Mouse (Mus musculus) kidney, embryonic 16.5 days (tissue): Measurements from ENCODE around the gene Gucy2f. TPM values are rescaled to one million over a fixed set of nuclear protein-coding genes. Genes with fewer than 3 reads are reported as not detected.
"Not testable (repeated sequence)": the region's sequence is repeated elsewhere in the genome, so short reads cannot be mapped to it uniquely, and the experiment has no call there.

Source experiments
- ATAC-seq: fragments of 200-750 bp; cut with Nextera tagmentation; 2 replicates; pipeline ENCODE4 v1.8.0; 2017; ENCODE audit warnings: moderate TSS enrichment; ENCODE audit not compliant: low FRiP score, low TSS enrichment
- H3K27ac ChIP-seq: fragments of 300-500 bp; sonication (generic); 2 replicates; pipeline ENCODE4 v1.5.1; 2014; ENCODE audit warnings: low read length
- H3K27me3 ChIP-seq: fragments of 300-500 bp; sonication (generic); 2 replicates; pipeline ENCODE4 v1.6.1; 2014; ENCODE audit warnings: low read length, control low read depth, mixed read lengths; ENCODE audit not compliant: insufficient read depth
- H3K36me3 ChIP-seq: fragments of 300-500 bp; sonication (generic); 2 replicates; pipeline ENCODE4 v1.6.1; 2014; ENCODE audit warnings: low read length, control low read depth, mixed read lengths; ENCODE audit not compliant: insufficient read depth
- H3K4me1 ChIP-seq: fragments of 300-500 bp; sonication (generic); 2 replicates; pipeline ENCODE4 v1.6.1; 2014; ENCODE audit warnings: low read length, control low read depth, mixed read lengths; ENCODE audit not compliant: insufficient read depth
- H3K4me2 ChIP-seq: fragments of 300-500 bp; sonication (generic); replicated peaks from 2 replicates; pipeline ENCODE4 v1.6.1; 2014; ENCODE audit warnings: low read depth, low read length
- H3K4me3 ChIP-seq: fragments of 300-500 bp; sonication (generic); 2 replicates; pipeline ENCODE4 v1.5.1; 2014; ENCODE audit warnings: mild to moderate bottlenecking, low read length
- H3K9ac ChIP-seq: fragments of 300-500 bp; sonication (generic); replicated peaks from 2 replicates; pipeline ENCODE4 v1.6.1; 2014; ENCODE audit warnings: low read length
- H3K9me3 ChIP-seq: fragments of 300-500 bp; sonication (generic); 2 replicates; pipeline ENCODE4 v1.6.1; 2016; ENCODE audit warnings: low read length, control low read depth
- WGBS: fragments of 180-500 bp; shearing (Covaris S2); extraction: QIAGEN DNeasy Blood & Tissue Kit; methylation state at CpG from one replicate; pipeline ENCODE4 v1.1.7; 2014; 5-methylcytosine and 5-hydroxymethylcytosine counted together
- polyA plus RNA-seq: library from polyadenylated mRNA; unstranded; fragments of >200 nt; fragmentation: Nextera tagmentation; extraction: Ambion mirVana; gene quantifications from 2 replicates; pipeline ENCODE4 v1.2.1, GENCODE M21; 2015

Gucy2f gene
- not detected in 2 replicates for polyA plus RNA-seq

DNA sequence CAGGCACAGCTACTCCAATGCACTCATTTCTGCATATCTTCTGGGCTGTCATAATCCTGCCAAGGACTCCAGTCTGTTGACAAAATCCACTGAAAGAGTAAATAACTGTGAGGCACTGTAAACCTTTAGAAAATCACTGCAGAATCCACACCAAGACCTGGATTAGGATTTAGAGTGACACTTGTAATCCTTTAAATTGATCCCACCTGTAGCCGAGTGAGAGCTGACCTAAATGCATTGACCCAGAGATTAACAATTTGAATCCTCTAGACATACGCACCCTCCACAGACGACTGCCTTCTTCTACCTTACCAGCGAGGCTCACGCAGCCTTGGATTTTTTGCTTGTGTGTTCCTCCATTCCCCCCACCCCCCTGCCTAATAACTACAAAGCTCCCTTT is at the start of gene Gucy2f:
TSS of gene Gucy2f (minus strand) at position 101 of the 400 bp plus-strand sequence.
- H3K4me2 ChIP-seq: no peak within 1 kb of the TSS
- H3K9ac ChIP-seq: no peak within 1 kb of the TSS
- no peaks in the 10 kb centered on the region for H3K9me3 ChIP-seq
- no peak within 1 kb of the TSS for H3K27ac ChIP-seq
- WGBS: 40% methylated on average over 5 of the region's 5 CpGs
- no peaks in the 10 kb centered on the region for H3K4me1 ChIP-seq
- no peak within 1 kb of the TSS for H3K4me3 ChIP-seq
- H3K36me3 ChIP-seq: no peaks in the 10 kb centered on the region
- ATAC-seq: no peak
- H3K27me3 ChIP-seq: peaks cover 15% of the 10 kb centered on the region; the same call in 1 of the 2 replicates

DNA sequence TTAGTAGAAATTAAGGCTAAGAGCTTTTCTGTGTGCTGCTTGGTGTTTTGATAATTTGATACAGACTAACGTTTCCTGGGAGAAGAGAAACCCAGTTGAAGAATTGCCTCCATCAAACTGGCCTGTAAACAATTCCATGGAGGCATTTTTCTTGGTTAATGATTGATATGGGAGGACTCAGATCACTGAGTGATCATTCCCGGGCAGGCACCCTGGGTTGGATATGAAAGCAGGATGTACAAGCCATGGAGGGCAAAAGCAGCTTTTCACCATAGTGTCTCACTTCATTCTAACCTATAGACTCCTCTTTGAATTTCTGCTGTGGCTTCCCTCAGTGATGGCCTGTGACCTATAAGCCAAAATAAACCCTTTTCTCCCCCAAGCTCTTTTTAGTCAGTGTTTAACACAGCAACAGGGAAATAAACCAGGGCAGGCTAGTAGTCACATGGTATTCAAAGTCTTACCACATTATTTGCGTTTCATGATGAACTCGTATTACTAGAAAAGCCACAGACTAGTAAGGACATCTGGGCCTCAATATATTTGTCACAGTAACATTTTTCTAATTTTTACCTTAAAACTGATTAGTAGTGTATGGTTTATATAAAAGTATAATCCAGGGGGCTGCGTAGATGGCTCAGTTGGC is 49.1 kb upstream of the Gucy2f start:
- H3K9me3 ChIP-seq: no peaks in the 10 kb centered on the region
- no peak overlapping the region for H3K27ac ChIP-seq
- H3K4me2 ChIP-seq: no peak overlapping the region
- no peaks in the 10 kb centered on the region for H3K4me1 ChIP-seq
- H3K9ac ChIP-seq: no peak overlapping the region
- no peak overlapping the region for H3K4me3 ChIP-seq
- 70% methylated on average over 5 of the region's 5 CpGs for WGBS
- no peak for ATAC-seq
- H3K27me3 ChIP-seq: peaks cover 6% of the 10 kb centered on the region; the same call in 1 of the 2 replicates
- no peaks in the 10 kb centered on the region for H3K36me3 ChIP-seq

DNA sequence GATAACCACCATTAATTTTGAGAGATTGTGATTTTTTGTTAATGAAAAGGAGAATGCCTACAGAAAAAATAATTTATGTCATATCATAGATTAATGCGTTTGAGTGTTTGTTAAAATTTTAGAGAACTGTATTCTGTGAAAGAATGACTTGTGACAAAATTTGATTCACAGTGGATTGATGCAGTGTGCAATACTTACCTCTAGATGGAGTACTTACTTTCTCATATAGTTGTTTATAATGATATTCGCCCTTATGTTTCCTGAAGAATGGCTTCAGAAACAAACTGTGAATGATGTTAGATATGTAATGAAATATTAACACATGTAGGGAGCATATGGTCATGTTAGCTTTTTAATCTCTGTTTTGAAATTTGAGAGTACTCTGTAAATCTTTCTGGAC is 40.4 kb upstream of the Gucy2f start:
- Histone ChIP-seq H3K4me3 (no peak overlapping the region), H3K27me3 (0 out of 2 replicates have a peak, but pooled peaks cover 3% of the 10 kb centered on the region), H3K4me1 (no peaks in the 10 kb centered on the region), H3K36me3 (no peaks in the 10 kb centered on the region), H3K9ac (no peak overlapping the region), H3K27ac (no peak overlapping the region), H3K4me2 (no peak overlapping the region), H3K9me3 (no peaks in the 10 kb centered on the region)
- WGBS: 56% methylated on average over 2 of the region's 2 CpGs
- ATAC-seq: no peak

DNA sequence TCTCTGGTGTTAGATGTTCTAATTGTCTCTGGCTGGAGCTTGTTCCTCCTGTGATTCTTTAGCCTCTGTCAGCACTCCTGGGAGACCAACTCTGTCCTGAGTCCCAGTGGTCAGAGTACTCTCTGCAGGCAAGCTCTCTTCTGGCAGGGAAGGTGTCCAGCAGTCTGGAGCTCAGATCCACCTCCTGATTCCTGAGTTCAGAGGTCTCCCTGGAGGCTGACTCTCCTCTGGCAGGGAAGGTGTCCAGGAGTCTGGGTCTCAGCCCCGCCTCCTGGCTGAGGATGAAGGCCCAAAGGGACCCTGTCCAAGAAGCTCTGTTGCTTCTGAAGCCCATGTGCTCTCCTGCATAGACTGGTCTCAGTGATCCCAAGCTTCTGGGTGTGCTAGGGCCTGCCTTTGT is 39.4 kb upstream of the Gucy2f start:
- H3K4me1 ChIP-seq, H3K36me3 ChIP-seq, H3K27me3 ChIP-seq, H3K9ac ChIP-seq, ATAC-seq, H3K9me3 ChIP-seq, H3K4me2 ChIP-seq, H3K4me3 ChIP-seq, H3K27ac ChIP-seq: not testable (repeated sequence)
- WGBS: 88% methylated on average over 1 of the region's 1 CpGs

DNA sequence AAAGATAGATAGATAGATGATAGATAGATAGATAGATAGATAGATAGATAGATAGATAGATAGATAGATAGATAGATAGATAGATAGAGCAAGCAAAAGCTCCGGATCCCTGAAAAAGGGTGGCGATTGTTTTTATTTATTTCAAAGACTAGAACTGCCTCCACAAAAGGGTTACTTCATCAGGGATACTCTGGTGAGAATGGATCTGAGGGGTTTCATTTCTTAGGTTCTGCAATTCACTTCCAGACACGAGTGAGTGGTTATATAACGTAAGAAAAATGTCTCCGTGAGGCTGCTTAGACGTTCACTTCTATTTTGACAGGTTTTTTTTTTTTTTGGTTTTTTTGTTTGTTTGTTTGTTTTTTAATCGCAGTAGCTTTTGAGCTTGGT is 32.0 kb upstream of the Gucy2f start:
- Histone ChIP-seq H3K4me1 (no peaks in the 10 kb centered on the region), H3K4me3 (peak overlapping the region; percentile 59), H3K4me2 (peak overlapping the region; percentile 56), H3K36me3 (no peaks in the 10 kb centered on the region), H3K9ac (no peak overlapping the region), H3K27me3 (no peaks in the 10 kb centered on the region), H3K9me3 (no peaks in the 10 kb centered on the region), H3K27ac (no peak overlapping the region)
- WGBS: 42% methylated on average over 7 of the region's 7 CpGs
- no peak for ATAC-seq

DNA sequence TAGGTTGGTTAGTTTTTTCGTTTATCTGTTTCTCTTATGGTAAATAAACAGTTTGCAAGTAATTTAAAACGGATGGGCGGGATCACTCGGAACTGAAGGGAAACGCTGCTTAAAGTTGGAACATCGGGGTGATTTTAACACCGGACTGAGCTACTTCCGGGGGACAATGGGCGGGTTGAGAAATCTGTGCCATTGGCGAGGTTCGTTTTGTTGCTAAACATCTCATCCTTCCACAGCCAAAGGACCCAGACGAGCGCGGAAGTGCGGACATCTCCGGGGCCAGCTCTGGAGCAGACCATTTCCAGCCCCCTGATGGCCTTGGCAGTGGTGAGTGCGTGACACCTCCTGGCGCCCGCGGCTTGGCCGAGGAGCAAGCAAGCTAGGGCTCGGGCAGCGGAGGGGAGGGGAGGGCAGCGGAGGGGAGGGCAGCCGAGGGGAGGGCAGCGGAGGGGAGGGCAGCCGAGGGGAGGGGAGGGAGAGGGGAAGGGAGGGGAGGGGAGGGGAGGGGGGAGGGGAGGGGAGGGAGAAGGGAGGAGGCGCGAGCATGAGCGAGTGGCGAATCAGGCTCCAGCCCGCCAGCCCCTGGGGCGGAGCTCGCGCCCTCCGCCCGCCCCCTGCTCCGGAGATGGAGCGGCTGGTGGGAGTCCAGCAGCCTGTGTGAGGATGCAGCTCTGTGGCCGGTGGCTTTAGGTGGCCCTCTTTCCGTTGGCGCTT is 31.5 kb upstream of the Gucy2f start:
- WGBS: 26% methylated on average over 32 of the region's 42 CpGs

DNA sequence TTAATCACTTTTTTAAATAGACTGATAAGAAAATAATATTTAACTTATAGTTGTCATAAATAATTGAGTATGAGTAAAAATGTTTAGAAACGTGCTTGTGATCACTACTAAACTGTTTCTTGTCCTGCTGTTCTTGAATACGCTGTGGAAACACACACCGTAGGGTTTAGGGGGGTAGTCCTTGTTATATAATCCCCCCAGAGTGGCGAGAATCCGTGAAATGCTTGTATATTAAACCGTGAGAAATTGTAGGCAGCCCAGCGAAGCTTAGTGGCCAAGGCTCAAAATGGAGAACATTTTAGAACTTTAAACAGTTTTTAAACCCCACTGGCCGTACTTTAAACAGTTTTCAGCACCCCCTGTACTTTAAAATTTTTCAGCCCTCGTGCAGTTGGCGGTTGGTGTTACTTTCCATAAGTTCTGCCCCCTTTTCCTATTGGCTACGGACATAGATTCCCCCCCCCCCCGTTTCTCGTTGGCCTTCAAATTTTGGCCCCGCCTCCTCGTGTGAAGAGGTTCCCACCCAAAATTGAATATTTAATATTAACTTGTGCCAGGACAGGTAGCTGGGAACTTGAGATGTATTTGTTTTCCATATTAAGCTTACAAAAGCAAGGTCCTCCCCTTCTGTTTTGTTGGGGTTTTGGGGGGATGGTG is 30.8 kb upstream of the Gucy2f start:
- Histone ChIP-seq H3K9me3 (no peaks in the 10 kb centered on the region), H3K9ac (peak overlapping the region; percentile 67; the same call in 1 of the 2 replicates), H3K27me3 (no peaks in the 10 kb centered on the region), H3K4me2 (peak overlapping the region; percentile 56), H3K36me3 (no peaks in the 10 kb centered on the region), H3K4me1 (no peaks in the 10 kb centered on the region), H3K4me3 (peak overlapping the region; percentile 59), H3K27ac (peak overlapping the region; percentile 95)
- peak; percentile 72 for ATAC-seq
- WGBS: 26% methylated on average over 15 of the region's 15 CpGs

More for the DNA sequence above, 31.5 kb upstream of the Gucy2f start:
- H3K9me3 ChIP-seq: no peaks in the 10 kb centered on the region
- H3K4me3 ChIP-seq: peak overlapping the region; percentile 59
- H3K9ac ChIP-seq: peak overlapping the region; percentile 67
- H3K4me2 ChIP-seq: peak overlapping the region; percentile 56
- no peaks in the 10 kb centered on the region for H3K27me3 ChIP-seq
- ATAC-seq: peak; percentile 99
- no peaks in the 10 kb centered on the region for H3K4me1 ChIP-seq
- H3K36me3 ChIP-seq: no peaks in the 10 kb centered on the region
- peak overlapping the region; percentile 95 for H3K27ac ChIP-seq

DNA sequence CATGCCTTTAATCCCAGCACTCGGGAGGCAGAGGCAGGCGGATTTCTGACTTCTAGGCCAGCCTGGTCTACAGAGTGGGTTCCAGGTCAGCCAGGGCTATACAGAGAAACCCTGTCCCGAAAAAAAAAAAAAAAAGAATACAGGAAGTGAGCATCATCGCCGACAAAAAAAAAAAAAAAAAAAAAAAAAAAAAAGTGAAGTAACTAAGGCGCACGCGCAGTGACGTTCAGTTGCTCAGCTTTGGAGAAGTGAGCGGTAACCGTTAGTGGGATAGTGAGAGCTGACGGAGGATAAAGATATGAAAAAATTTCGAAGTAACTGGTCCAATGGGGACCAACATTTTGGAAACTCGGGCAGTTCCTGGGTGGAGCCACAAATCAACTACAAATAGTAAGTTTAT is 29.8 kb upstream of the Gucy2f start, which contains the start of gene Nxt2:
TSS of gene Nxt2 (plus strand) at position 229 of the 400 bp plus-strand sequence.
- no peaks in the 10 kb centered on the region for H3K36me3 ChIP-seq
- H3K27me3 ChIP-seq: no peaks in the 10 kb centered on the region
- H3K4me1 ChIP-seq: no peaks in the 10 kb centered on the region
- H3K9ac ChIP-seq: no peak within 1 kb of the TSS; the same call in 1 of the 2 replicates
- peak within 1 kb of the TSS; percentile 56 for H3K4me2 ChIP-seq
- peak within 1 kb of the TSS; percentile 46 for H3K27ac ChIP-seq
- H3K4me3 ChIP-seq: peak within 1 kb of the TSS; percentile 59
- no peaks in the 10 kb centered on the region for H3K9me3 ChIP-seq
- ATAC-seq: no peak
- WGBS: 81% methylated on average over 14 of the region's 14 CpGs

DNA sequence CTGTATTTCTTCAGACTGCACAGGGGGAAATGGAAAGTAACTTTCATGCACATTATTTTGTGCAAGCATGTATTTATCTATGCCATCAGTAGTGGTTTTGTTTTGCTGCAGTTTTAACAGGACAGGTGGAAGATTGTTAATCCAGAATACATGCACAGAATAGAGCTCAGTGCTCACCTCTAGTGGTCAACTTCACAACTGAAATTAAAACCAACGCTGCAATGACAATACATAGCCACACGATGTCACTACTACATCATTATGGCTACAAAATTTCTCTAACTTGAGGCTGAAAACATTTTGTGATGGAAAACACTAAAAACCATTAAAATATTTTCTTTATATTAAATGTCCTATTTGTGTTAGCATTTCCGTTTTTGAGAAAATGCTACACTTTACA is 3.6 kb upstream of the Gucy2f start:
- H3K4me2 ChIP-seq: no peak overlapping the region
- H3K27me3 ChIP-seq: peaks cover 6% of the 10 kb centered on the region; the same call in 1 of the 2 replicates
- no peak overlapping the region for H3K9ac ChIP-seq
- H3K4me3 ChIP-seq: no peak overlapping the region
- no peak for ATAC-seq
- no peak overlapping the region for H3K27ac ChIP-seq
- no peaks in the 10 kb centered on the region for H3K4me1 ChIP-seq
- WGBS: 21% methylated on average over 3 of the region's 3 CpGs
- no peaks in the 10 kb centered on the region for H3K36me3 ChIP-seq
- H3K9me3 ChIP-seq: no peaks in the 10 kb centered on the region
